Mouse (Mus musculus): ENCODE measurements around the gene Asb1.

The Asb1 gene

DNA sequence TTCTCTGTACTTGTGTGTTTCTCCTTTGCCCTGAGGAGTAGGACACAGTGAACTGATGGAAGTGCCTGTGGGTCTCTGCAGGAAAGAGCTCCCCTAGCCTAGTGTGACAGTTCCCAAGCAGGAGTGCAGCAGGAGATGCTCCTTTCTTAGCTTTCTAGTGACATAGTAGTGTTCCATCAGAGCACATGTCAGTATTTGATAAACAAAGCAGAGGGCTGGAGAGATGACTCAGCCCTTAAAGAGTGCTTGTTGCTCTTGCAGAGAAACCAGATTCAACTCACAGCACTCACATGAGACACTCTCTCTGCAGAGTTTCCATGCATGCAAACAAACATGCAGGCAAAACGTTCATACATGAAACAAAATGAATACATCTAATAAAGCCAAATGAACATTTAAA is 4.9 kb downstream of the Asb1 start:
- no peak for DNase-seq (ENCODE audit: low read depth, low spot score)

DNA sequence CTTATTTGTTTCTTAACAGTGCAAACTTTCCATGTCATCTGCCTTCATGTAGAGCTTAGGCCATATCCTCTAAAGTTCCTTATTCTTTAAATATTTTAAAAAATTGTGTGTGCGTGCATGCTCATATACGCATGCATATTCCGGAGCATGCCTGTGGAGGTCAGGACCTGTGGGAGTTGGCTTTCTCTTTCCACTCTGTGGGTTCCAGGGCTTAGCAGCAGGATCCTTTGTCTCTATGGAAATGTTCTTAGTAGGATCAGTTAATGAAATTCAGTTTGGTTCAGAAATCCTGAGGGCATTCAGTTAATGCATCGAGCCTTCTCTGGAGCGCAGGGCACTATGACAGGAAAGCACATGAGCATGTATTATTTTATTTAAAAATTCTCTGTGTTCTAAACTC is 7.2 kb downstream of the Asb1 start:
- DNase-seq (ENCODE audit: low read depth, low spot score): peak; percentile 82

DNA sequence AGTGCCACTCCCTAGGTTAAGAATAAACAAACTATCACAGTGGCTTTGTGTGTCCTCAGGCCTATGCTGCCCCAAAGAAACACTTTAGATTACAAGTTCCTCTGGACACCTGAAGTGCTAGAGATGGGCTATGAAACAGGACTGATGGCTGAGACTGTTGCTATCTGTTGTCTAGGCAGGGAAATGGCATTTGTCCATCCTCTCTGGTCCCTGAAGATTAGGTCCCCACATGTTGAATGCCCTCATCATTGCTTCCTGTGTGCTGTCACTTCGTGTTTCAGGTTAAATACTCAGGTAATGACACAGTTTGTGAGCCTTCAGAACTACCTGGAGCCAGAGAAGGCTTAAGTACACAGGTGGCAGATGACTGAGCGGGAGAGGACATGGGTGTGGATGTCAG is 8.7 kb downstream of the Asb1 start:
- DNase-seq (ENCODE audit: low read depth, low spot score): no peak

DNA sequence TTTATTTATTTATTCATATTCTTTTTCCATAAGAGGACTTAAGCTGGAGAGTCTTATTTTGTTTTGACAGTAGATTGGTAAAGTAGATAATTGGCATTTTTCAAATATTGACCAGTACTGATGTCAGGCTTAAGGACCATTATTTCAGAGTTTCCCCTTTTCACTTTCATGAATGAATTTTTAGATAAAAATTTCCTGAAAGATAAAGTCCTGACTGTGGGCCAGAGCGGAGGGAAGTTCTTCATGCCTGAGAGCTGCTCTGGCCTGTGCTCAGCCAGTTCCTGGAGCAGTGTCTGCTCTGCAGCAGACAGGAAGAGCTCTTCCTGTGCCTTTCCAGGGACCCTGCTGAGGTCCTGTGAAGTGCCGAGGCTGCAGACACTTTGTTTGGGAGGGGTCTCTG is 16.8 kb downstream of the Asb1 start:
- no peak for DNase-seq (ENCODE audit: low read depth, low spot score)

DNA sequence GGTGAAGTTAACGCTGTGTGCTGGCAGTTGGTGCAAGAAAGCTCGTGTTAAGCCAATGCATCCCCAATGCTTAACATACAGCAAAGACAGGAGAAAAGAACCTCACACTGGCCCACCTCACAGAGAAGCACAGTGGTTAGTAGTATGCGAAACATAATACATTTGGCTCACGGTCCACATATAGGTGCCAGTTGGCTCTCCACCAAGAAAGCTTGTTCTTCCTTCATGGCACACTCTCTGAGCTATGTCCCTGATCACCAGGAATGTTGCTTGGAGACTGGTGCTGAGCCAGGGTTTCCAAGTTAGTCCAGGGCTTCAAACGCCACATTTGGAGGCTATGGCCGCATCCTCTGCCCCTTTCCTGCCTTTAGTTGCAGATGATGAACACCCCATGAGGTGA is 20.9 kb downstream of the Asb1 start:
- no peak for DNase-seq (ENCODE audit: low read depth, low spot score)

DNA sequence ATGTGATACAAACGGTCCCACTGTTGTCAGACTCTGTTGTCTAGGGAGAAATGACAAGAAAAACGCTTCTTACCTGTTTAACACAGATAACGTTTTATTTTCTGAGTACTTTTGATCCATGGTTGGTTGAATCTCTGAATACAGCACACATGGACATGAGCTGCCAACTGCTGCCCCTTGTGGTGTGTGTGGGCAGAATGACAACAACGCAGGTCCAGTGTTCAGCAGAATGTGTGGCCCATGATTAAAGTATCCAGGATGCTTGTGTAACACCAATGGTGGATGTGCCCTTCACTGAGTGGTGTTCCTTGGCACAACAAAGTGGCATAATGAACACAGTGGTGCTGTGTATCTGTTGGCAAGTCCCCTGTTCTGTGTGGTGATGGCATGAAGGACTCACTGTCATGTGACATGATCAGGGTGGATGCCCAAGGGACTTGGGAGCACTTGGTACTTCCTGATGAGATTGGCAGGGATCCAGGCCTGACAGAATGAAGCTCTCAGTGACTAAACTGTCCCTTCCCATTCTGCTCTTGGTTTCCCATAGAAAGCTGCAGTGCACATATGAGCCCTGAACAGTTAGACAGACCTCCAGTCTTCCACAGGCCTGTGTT is 22.7 kb downstream of the Asb1 start:
- no peak for DNase-seq (ENCODE audit: low read depth, low spot score)

DNA sequence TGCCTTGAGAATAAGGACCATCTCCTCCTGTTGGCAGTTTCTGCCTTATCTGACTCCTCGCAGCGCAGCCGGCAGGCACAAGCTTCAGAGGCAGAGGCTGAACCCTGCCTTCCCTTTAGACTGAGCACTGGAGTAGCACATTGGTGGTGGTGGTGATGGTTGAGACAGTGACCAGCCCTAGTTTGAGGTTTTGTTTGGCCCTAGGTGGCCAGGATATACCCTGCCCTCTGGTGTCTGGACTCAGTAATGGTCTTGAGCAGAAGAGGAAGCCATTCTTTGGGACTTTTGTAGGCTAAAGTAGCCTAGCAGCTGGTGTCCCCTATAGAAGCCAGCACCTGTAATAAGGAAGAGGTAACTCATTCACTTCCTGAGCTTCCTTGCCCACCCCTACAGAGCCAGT is 23.7 kb downstream of the Asb1 start:
- peak; percentile 19 for DNase-seq (ENCODE audit: low read depth, low spot score)

DNA sequence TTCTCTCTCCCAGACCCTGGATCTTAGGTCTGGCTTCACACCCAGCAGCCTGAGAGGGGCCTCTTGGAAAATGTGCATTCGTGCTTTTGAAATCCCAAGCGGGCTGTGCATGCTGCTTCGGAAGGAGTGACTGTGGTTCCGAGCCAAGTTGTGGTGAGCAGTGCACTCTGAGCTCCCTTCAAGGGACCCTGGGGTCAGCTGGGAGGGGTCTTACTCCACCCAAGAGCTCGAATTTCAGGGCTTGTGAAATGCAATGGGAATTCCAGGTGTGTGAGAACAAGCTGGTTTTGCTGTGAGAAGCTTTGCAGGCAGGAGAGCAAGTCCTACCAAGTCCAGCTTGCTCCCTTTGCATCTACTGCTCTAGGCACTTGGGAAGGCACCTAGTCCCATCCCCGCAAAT is 24.3 kb downstream of the Asb1 start:
- DNase-seq (ENCODE audit: low read depth, low spot score): no peak

DNA sequence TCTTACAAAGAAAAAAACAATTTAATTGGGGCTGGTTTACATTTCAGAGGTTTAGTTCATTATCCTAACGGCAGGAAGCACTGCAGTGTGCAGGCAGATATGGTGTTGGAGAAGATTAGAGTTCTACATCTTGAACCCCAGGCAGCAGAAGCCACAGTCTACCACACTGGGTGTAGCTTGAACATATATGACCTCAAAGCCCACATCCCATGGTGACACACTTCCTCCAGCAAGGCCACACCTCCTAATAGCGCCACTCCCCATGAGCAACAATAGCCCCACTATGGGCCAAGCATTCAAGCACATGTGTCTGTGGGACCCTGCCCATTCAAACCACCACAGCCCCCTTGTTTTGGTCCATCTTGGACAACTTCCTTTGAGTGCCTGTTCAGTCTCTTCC is 26.9 kb downstream of the Asb1 start:
- no peak for DNase-seq (ENCODE audit: low read depth, low spot score)

DNA sequence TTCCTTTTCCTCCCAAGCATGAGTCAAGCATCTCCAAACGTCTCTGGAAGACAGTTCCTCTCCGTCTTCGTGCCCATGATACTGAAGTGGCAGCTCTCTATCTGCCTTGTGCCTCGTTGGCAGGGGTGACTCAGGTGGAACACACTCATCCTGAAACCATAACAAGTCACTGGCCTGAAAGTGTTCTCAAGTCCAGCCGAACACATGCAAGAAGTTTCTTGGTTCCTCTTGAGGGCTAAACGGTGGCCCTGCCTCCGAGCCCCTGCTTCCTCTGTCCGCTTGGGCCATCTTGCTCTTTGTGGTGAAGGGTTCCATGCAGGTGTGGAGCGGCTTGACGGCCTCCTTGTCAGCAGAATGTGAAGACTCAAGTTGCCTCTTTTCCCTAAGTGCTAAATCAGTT is 32.1 kb downstream of the Asb1 start:
- no peak for DNase-seq (ENCODE audit: low read depth, low spot score)

DNA sequence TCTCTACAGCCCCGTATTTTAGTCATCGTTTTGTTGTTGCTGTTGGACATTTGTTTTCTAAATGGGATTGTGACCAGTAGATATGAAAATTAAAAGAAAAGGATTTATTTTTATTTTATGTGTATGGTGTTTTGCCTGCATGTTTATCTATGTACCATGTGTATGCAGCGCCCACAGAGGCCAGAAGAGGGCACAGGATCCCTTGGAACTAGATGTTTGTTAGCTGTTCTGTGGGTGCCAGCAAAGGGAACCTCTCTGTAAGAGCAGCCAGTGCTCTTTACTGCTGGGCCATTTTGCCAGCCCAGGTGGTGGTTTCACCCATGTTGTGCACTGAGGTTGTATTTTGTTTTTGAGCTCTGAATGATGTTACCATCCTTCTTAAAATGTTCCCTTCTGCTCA is 33.9 kb downstream of the Asb1 start:
- DNase-seq (ENCODE audit: low read depth, low spot score): peak; percentile 23

DNA sequence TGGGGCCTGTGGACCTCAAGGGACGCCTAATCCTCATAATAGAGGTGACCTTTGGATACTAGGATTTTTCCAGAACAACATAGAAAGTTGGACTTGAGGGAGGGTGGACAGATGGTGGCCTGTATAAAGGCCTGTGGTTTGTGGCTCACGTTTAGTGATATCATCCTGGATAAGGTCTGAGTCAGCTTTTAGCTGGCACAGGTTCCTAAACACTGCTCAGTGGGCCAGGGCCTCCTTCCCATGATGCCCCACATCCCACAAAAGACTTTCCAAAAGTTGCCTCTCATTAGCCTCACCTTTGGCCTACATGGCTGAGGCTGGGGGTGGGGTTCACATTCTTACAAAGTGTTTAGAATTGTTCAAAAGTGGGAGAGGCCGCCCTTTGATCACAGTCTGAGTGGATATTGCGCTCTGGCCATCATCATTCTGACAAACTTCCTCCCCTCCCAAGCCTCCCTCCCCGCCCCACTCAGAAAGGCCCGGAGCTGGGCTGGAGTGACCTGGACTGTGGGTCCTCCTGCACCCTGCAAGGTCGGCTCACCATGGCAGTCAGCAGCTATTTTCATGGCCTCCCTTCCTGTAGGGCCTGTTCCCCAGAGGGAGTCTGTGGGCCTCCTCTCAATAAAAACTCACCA is 37.7 kb downstream of the Asb1 start:
- peak; percentile 29 for DNase-seq (ENCODE audit: low read depth, low spot score)

DNA sequence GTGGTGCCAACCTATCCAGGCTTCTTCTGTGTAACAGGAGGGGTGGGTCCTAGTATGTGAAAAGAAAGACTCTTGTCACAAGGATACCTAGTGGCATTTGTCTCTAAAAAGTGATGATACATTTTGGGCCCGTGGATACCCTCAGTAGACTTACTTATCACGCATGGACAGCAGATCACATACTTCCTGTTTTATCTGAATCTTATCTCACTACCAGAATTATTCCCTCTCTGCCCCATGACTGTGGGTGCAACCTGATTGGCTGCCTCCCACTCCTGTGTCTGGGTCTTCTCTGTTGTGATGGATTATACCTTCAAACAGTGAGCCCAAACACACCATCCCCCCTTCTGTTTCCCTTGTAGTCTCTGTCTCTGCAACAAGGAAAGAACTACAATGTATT is 40.2 kb downstream of the Asb1 start:
- DNase-seq (ENCODE audit: low read depth, low spot score): no peak

DNA sequence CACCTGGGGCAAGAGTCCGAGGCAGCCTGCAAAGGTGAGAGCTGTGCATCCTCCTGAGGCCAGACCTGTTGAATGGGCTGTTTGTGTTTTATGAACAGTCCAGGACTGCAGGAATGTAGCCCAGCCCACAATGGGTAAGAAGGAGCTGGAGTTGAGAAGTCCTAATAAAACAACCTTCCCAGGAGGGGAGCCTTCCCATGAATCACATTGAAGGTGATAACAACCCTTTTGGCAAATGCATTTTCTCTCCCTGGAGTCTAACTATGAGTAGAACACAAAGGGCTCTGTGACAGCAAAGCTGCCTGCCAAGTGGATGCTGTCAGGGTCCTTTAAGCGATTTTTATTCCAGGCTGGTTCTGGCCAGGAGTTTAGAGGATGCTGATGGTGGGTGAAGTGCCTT is 40.9 kb downstream of the Asb1 start:
- no peak for DNase-seq (ENCODE audit: low read depth, low spot score)

DNA sequence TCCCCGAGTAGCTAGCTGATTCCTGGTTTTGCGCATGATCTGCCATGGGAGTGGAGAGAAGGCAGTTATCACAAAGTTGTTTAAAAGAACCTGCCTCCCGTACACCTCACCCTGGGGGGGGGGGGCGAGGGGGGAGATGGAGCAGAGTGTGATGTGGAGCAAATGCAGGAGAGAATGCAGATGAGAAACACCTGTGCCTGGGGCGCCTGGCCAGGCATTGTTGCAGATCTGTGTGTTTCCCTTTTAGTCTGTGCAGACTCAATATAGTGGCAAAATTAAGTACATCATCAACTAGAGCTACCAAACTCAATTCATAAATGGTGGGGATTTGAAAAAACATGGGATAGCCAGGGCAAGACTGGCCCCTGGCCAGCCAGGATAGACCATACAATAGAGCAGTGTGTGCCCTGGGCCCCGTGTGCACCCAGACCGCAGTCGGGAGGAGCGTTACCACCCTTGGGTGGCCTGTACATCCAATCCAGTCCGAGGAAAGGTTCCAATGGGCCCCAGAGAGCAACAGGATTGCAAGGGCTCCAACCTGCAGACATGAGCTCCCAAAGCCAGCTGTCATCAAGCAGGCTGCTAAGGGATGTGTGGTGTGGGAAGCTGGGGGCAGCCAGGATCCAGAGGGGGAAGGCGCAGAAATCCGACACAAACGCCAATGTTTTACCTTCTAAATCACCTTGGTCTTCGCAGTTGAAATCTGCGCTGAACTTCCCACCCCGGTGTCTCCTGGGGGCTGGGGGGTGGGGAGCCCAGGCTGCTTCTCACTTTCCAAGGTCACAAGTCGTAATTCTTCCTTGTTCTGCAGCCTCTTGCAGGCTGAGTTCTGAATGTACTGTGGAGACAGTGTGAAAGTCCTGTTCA is 44.9 kb downstream of the Asb1 start:
- DNase-seq (ENCODE audit: low read depth, low spot score): no peak

DNA sequence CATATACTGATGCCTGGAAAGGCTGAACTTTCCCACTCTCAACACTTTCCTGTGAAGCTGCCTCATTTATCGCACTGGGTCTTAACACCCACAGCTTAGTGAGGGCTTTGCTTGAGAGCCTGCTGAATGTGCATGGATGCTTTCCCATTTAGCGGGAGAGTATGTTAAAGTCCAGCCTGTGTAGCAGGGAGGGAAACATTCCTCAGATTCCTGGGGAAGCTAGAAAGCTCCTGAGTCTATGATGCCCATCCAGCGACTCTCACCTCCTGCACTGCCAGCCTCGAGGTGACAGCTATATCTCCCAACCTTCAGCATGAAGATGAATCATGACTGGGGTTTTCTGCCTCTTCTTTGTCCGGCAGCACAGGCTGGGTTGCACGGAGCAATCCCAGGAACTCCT is 49.4 kb downstream of the Asb1 start:
- no peak for DNase-seq (ENCODE audit: low read depth, low spot score)

DNA sequence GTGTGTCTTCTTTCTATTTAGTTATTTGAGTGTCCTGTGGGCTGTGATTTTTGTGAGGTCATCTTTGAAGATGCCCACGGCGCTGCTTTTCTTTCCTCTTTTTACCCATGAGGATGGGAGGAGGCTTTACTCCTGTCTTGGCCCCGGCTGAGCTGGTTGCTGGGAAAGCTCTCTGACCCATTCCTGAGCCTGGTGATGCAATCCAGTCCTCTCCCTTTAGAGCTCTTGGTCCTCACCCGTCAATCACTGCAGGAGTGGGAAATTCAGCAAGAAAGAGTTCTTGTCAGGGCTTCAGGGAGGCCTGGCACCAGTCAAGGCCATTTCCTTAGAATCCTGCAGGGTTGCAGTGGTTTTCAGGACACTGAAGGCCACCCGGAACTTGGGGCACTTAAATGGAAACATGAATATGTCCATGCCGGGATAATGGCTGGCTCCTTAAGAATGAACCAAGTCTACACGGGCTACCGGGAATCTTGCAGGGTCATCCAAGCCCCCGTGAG is 55.2 kb downstream of the Asb1 start:
- no peak for DNase-seq (ENCODE audit: low read depth, low spot score)

DNA sequence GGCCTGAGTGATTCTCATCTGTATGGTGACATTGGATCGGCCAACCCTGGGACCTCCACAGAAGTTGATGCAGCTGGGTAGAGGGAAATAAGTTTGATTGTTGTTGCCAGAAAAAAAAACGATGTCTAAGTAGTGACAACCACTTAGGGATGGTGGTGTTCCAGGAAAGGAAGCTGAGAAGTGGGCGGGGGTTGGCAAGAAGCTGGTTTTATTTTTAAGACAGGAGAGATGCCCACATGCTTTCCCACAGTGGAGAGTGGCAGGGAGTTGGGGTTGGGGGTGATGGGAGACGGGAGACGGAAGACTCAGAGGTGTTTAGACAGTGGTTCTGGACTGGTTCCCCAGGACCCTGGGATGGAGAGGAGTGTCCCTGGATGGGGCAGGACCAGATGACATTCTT is 57.3 kb downstream of the Asb1 start:
- no peak for DNase-seq (ENCODE audit: low read depth, low spot score)

DNA sequence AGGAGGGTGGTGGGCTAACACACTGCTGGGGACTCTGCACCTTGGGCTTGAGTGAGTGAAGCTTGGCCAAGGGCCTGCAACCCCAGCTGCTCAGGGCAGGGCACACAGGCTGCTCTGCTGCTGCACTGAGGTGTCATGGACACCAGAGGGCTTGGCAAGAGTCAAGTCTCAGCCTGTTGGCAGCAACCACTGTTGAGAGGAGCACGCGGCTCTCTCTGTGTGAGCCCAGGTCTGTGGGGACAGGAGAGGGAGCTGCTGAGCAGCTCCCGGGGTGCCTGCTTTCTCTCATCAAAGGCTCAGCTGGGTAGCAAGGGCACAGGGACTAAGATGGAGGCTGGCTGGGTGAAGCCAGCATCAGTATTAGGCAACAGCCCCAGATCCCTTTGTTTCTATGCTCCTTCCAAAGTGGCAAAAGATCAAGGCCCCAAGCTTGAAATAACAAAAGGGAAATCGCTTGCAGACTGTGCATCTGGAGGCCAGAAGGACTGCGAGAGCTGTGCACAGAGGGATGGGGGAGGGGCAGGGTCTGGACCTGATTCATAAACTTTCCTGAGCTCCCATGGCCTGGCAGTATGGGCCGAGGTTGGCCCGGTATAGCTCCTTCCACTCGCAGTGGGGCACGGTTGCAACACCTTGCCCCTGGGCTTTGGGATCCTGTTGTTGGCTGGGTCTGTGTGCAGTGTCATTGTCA is 60.5 kb downstream of the Asb1 start:
- DNase-seq (ENCODE audit: low read depth, low spot score): peak; percentile 73

DNA sequence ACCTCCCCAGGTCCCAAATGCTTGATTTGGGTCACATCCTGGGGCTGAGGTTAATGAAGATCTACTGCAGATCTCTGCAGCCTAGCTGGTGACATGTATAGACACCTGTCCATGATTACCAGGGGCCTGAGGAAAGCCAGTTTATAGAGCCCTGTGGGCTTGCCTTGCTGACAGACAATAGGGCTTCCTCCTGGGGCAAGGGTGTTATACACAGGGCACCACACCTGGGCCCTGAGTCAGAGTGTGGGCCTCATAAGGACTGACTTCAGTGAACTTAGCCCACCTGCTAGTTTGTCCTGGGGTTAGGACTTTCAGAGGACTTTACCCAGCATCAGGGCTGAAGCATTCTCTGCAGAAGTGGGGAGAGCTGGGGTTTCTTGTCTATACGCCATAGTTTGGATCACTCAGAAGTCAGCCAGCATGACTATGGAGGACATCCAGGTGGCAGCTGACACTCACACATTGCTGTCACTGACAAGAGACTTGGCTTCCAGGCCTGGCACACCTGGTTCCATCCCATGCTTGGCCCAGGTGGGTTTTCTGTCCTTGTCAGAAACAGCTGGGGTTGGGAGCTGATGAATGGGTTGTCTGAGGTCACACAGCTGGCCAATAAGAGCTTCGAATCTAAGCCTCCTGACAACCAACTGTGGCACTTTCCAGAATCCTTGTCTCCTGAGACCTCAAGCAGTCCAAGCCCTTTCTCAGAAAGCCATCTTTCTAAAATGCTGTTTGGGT is 61.2 kb downstream of the Asb1 start:
- no peak for DNase-seq (ENCODE audit: low read depth, low spot score)

DNA sequence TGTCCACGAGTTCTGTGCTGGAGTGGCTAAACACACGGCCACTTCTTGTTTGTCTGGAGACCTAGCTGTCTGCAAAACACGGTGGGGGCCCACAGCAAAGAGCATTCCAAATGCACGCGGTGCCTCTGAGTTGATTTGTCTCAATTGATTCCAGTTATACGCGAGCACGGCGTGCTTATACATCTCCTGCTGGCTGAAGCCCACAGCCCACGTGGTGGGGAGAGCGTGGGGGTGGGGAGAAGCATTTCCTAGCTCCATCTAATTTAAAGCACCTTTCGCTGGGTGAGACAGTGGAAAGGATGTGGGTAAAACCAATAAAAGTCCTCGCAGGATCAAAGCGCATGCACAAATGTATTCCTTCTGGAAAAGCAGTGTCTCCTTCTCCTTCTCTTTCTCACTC is 65.3 kb downstream of the Asb1 start:
- no peak for DNase-seq (ENCODE audit: low read depth, low spot score)

DNA sequence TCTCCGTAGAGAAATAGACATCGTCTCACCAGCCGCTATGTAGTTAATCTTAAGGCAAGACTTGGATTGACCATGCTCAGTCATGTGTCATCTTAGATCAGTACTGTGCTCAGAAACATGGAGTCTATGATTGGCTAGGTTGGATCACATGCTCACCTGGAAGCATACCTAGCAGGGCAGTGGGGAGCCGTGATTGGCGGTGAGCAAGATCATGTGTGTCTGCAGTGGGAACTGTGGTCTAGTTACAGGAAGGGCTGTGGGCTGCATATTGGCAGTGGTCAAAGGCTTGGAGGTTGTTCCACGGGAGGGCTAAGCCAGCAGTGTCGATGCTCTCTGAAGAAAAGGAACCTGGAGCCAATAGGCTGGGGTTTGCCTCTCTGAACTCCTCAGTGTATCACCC is 66.4 kb downstream of the Asb1 start:
- DNase-seq (ENCODE audit: low read depth, low spot score): peak; percentile 66
